Mouse (Mus musculus) B cell, adult 2 months (primary cell): ENCODE measurements at regions not wholly inside any gene's neighbourhood (a gene's known extent, or its start where the extent isn't known, plus 50 kb on each side); places are given as distances from the start of the nearest gene placed in this dataset.

Experiments
- DNase-seq, 2 experiments: peaks; one replicate each; pipeline ENCODE4 v3.0.0; 2022

GRCm38 (mm10) chr15:36884671-36885365 is 122.8 kb downstream of the Zfp706 start:
- DNase-seq: no peak

GRCm38 (mm10) chr15:36884074-36884473 is 123.5 kb downstream of the Zfp706 start:
- no peak for DNase-seq

GRCm38 (mm10) chr15:36883156-36883555 is 124.4 kb downstream of the Zfp706 start:
- no peak for DNase-seq

- no peak for DNase-seq
These were observed 126.0 kb downstream of the Zfp706 start for GRCm38 (mm10) chr15:36881576-36881975.

- DNase-seq: no peak
These were observed 127.0 kb downstream of the Zfp706 start for GRCm38 (mm10) chr15:36880602-36881001.

GRCm38 (mm10) chr15:36879587-36879986 is 128.0 kb downstream of the Zfp706 start:
- no peak for DNase-seq

- no peak for DNase-seq
These were observed 128.6 kb downstream of the Zfp706 start for GRCm38 (mm10) chr15:36878960-36879359.

GRCm38 (mm10) chr15:36878276-36878675 is 129.3 kb downstream of the Zfp706 start:
- no peak for DNase-seq

- no peak for DNase-seq
These were observed 130.1 kb downstream of the Zfp706 start for GRCm38 (mm10) chr15:36877501-36877900.

GRCm38 (mm10) chr15:36875980-36876778 is 131.4 kb downstream of the Zfp706 start:
- DNase-seq: no peak

GRCm38 (mm10) chr15:36874555-36874954 is 133.0 kb downstream of the Zfp706 start:
- no peak for DNase-seq

- DNase-seq: no peak
These were observed 133.7 kb downstream of the Zfp706 start for GRCm38 (mm10) chr15:36873884-36874243.

- DNase-seq: no peak
These were observed 134.3 kb downstream of the Zfp706 start for GRCm38 (mm10) chr15:36873058-36873883.

- no peak for DNase-seq
These were observed 135.0 kb downstream of the Zfp706 start for GRCm38 (mm10) chr15:36872566-36872965.

- no peak for DNase-seq
These were observed 136.9 kb downstream of the Zfp706 start for GRCm38 (mm10) chr15:36870717-36871116.

- DNase-seq: no peak
These were observed 137.5 kb downstream of the Zfp706 start for GRCm38 (mm10) chr15:36870094-36870493.

GRCm38 (mm10) chr15:36866088-36866487 is 141.5 kb downstream of the Zfp706 start:
- no peak for DNase-seq

GRCm38 (mm10) chr15:36865332-36865731 is 142.2 kb downstream of the Zfp706 start:
- DNase-seq: no peak

GRCm38 (mm10) chr15:36864046-36864445 is 143.5 kb downstream of the Zfp706 start:
- DNase-seq: no peak

GRCm38 (mm10) chr15:36858711-36859110 is 148.9 kb downstream of the Zfp706 start:
- DNase-seq: no peak

GRCm38 (mm10) chr15:36857622-36858021 is 150.0 kb downstream of the Zfp706 start:
- DNase-seq: peak in 1 of 2 experiments; percentile 12

GRCm38 (mm10) chr15:36855550-36856131 is 151.9 kb downstream of the Zfp706 start:
- DNase-seq: no peak

- DNase-seq: no peak
These were observed 152.7 kb downstream of the Zfp706 start for GRCm38 (mm10) chr15:36854900-36855321.
